In the genomic region with DNA sequence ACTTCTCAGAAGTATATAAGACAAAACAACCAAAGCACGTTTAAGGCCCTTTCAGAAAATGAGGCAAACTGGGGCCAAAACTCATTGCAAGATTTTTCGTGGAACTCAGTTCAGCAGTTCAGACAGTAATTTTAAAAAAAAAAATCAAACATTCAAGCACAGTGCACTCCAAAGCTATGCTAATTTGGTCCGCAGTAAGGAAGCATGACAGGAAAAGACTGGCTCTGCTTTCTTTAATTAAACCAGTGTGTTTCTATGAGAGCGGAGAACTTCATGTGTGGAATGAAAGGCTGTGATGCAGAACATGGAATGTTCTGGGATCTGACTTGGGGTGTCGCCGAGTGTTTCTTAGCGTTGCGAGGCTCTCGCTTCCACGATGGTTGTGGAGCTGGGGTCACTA, we compare ENCODE assay signal across 26 mouse cellular contexts. TPM values are rescaled to one million over a fixed set of nuclear protein-coding genes. Genes with fewer than 3 reads are reported as not detected.
DNase-seq lines count a peak whose midpoint lies in the region; ATAC-seq lines count a peak whose summit lies in the region.
"Had no signal": no experiment of that assay in that cellular context is flagged by ENCODE, and none has a peak within 500 bp of the region (broad histone marks: within the 10 kb centered on the region; RNA-seq: fewer than 3 reads in every experiment).

No protein-coding gene starts in this region.

- H3K4me1 ChIP-seq in embryonic facial prominence, embryonic 12.5 days, result peaks cover 25% of the 10 kb centered on the region
- peaks cover 19% of the 10 kb centered on the region for H3K4me1 ChIP-seq in embryonic facial prominence, embryonic 15.5 days
- H3K4me1 ChIP-seq: forebrain, embryonic 12.5 days; forebrain, embryonic 15.5 days; hindbrain, embryonic 12.5 days; hindbrain, embryonic 15.5 days; intestine, embryonic 15.5 days had no signal

- no peaks in the 10 kb centered on the region for H3K36me3 ChIP-seq in embryonic facial prominence, embryonic 12.5 days
- H3K36me3 ChIP-seq in embryonic facial prominence, embryonic 15.5 days, result no peaks in the 10 kb centered on the region
- H3K36me3 ChIP-seq: forebrain, embryonic 12.5 days; forebrain, embryonic 15.5 days; G1E; hindbrain, embryonic 12.5 days; hindbrain, embryonic 15.5 days; intestine, embryonic 15.5 days had no signal

- H3K4me3 ChIP-seq in embryonic facial prominence, embryonic 12.5 days, result no peak overlapping the region
- no peak overlapping the region for H3K4me3 ChIP-seq in embryonic facial prominence, embryonic 15.5 days (replicated peaks)
- H3K4me3 ChIP-seq: erythroblast, embryonic 14.5 days; forebrain, embryonic 12.5 days; forebrain, embryonic 15.5 days; gastrocnemius, adult 2 months; hindbrain, embryonic 12.5 days; hindbrain, embryonic 15.5 days; intestine, embryonic 15.5 days had no signal

- DNase-seq in frontal cortex, postnatal 25 days (ENCODE audit: low spot score in 2 of 2), result no peak
- DNase-seq in kidney, postnatal 4 days, result peak; percentile 5 to 24
- DNase-seq in kidney, adult 11 months, result no peak
- DNase-seq: adrenal gland, postnatal 10 days; adrenal gland, postnatal 36 days; B cell, adult 2 months; cerebellum, adult 11 months; cerebellum, adult 2 months; cerebellum, adult 9-11 months; cerebellum, postnatal 25 days; gastrocnemius, adult 2 months; gastrocnemius, postnatal 14 days had no signal

- ATAC-seq in frontal cortex, adult (ENCODE audit: low TSS enrichment), result peak; percentile 72; the same call in 1 of the 2 replicates
- no peak for ATAC-seq in embryonic facial prominence, embryonic 12.5 days (ENCODE audit: insufficient number of reproducible peaks, insufficient read depth, low FRiP score, low TSS enrichment)
- peak; percentile 65; the same call in 1 of the 2 replicates for ATAC-seq in embryonic facial prominence, embryonic 15.5 days (ENCODE audit: insufficient number of reproducible peaks, low FRiP score, low TSS enrichment, low read depth)
- ATAC-seq in megakaryocyte-erythroid progenitor cell, adult 5-6 weeks (replicated peaks; ENCODE audit: low FRiP score, low TSS enrichment, poor library complexity, severe bottlenecking), result no peak
- ATAC-seq: forebrain, embryonic 15.5 days; intestine, embryonic 15.5 days; Patski had no signal

- peak overlapping the region; percentile 78; the same call in 1 of the 2 replicates for H3K27ac ChIP-seq in embryonic facial prominence, embryonic 12.5 days
- H3K27ac ChIP-seq in embryonic facial prominence, embryonic 15.5 days (replicated peaks), result peak overlapping the region; percentile 74
- H3K27ac ChIP-seq: forebrain, embryonic 12.5 days; forebrain, embryonic 15.5 days; gastrocnemius, adult 2 months; hindbrain, embryonic 12.5 days; hindbrain, embryonic 15.5 days; intestine, embryonic 15.5 days had no signal

- no peak overlapping the region for H3K9ac ChIP-seq in embryonic facial prominence, embryonic 12.5 days
- H3K9ac ChIP-seq in embryonic facial prominence, embryonic 15.5 days, result no peak overlapping the region
- H3K9ac ChIP-seq: forebrain, embryonic 12.5 days; forebrain, embryonic 15.5 days; hindbrain, embryonic 12.5 days; hindbrain, embryonic 15.5 days; intestine, embryonic 15.5 days had no signal

- no peak overlapping the region for H3K4me2 ChIP-seq in embryonic facial prominence, embryonic 12.5 days (replicated peaks)
- H3K4me2 ChIP-seq in embryonic facial prominence, embryonic 15.5 days (replicated peaks), result no peak overlapping the region
- H3K4me2 ChIP-seq: forebrain, embryonic 12.5 days; forebrain, embryonic 15.5 days; heart, embryonic 11.5 days; hindbrain, embryonic 12.5 days; hindbrain, embryonic 15.5 days; intestine, embryonic 15.5 days had no signal

- H3K9me3 ChIP-seq in embryonic facial prominence, embryonic 12.5 days, result no peaks in the 10 kb centered on the region
- no peaks in the 10 kb centered on the region for H3K9me3 ChIP-seq in embryonic facial prominence, embryonic 15.5 days (replicated peaks)
- H3K9me3 ChIP-seq: forebrain, embryonic 12.5 days; forebrain, embryonic 15.5 days; G1E; hindbrain, embryonic 12.5 days; hindbrain, embryonic 15.5 days; intestine, embryonic 15.5 days had no signal

- no peaks in the 10 kb centered on the region for H3K27me3 ChIP-seq in embryonic facial prominence, embryonic 12.5 days
- H3K27me3 ChIP-seq in embryonic facial prominence, embryonic 15.5 days, result no peaks in the 10 kb centered on the region
- H3K27me3 ChIP-seq: CH12.LX; forebrain, embryonic 12.5 days; forebrain, embryonic 15.5 days; hindbrain, embryonic 12.5 days; hindbrain, embryonic 15.5 days; intestine, embryonic 15.5 days; Patski had no signal

- WGBS in embryonic facial prominence, embryonic 12.5 days, result 53% methylated on average over 10 of the region's 10 CpGs
- WGBS in embryonic facial prominence, embryonic 15.5 days, result 41% methylated on average over 10 of the region's 10 CpGs

RNA-seq across cellular contexts. Expression of gene Lhfpl2, which starts 28.4 kb away (rescaled TPM):
- 67.6 and 69.4 TPM in 2 replicates for polyA plus RNA-seq in embryonic facial prominence, embryonic 12.5 days (2016; fragmentation: Nextera tagmentation; extraction: Ambion mirVana)
- 77.0 and 91.6 TPM in 2 replicates for polyA plus RNA-seq in embryonic facial prominence, embryonic 15.5 days (2015; fragmentation: Nextera tagmentation; extraction: Ambion mirVana)
- total RNA-seq in megakaryocyte-erythroid progenitor cell, adult 5-6 weeks (2014; fragmentation: Nextera tagmentation), result 21.4 and 29.7 TPM in 2 replicates
- total RNA-seq in megakaryocyte-erythroid progenitor cell, adult 5-6 weeks (2017), result 22.9 and 24.2 TPM in 2 replicates
- total RNA-seq: CH12.LX had no signal
- polyA plus RNA-seq: erythroblast, embryonic 14.5 days; G1E had no signal

Comparison
In these comparisons a context has a peak if more than half of its experiments do, and no peak if none do; other contexts are left out.
1. ATAC-seq: peak in frontal cortex, adult (single experiment) and embryonic facial prominence, embryonic 15.5 days (single experiment); none in embryonic facial prominence, embryonic 12.5 days (single experiment) and megakaryocyte-erythroid progenitor cell, adult 5-6 weeks (single experiment).
2. DNase-seq: peak in kidney, postnatal 4 days (2 of 2); none in frontal cortex, postnatal 25 days (0 of 2) and kidney, adult 11 months (single experiment).